Mouse (Mus musculus): ENCODE results near the gene Fbxl14. TPM values are rescaled to one million over a fixed set of nuclear protein-coding genes. Genes with fewer than 3 reads are reported as not detected.
"Not testable (repeated sequence)": the region's sequence is repeated elsewhere in the genome, so short reads cannot be mapped to it uniquely, and the experiment has no call there.

Fbxl14 gene
- polyA plus RNA-seq, 1 experiment from 2014 or later: 2.4 TPM

DNA sequence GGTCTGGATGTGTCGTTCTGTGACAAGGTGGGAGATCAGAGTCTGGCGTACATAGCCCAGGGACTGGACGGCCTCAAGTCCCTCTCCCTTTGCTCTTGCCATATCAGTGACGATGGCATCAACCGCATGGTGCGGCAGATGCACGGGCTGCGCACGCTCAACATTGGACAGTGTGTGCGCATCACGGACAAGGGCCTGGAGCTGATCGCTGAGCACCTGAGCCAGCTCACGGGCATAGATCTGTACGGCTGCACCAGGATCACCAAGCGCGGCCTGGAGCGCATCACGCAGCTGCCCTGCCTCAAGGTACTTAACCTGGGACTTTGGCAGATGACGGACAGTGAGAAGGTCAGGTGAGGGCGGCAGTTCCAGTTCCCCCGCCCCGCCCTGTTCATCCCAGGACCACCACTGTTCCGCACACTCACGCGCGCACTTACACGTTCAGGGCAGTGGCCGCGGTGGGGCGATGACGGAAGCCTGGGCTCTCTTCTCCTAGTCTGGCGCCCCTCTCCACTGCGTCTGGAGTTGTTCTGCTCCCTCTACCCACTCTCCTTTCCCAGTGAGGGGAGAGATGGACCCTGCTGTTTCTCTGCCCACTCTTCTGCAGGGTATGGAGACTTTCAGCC, 1.4 kb downstream of the Fbxl14 start:
- Histone ChIP-seq H3K4me1 (ENCODE audit: insufficient read depth) (peaks cover 40% of the 10 kb centered on the region), H3K4me3 (ENCODE audit: low read depth, low read length) (peak overlapping the region; percentile 89), H3K4me2 (ENCODE audit: low read depth, low read length) (peak overlapping the region; percentile 89), H3K9me3 (ENCODE audit: low read length) (no peaks in the 10 kb centered on the region), H3K9ac (replicated peaks) (peak overlapping the region; percentile 92), H3K27ac (ENCODE audit: low read depth) (peak overlapping the region; percentile 99), H3K27me3 (ENCODE audit: insufficient read depth, low read length) (no peaks in the 10 kb centered on the region), H3K36me3 (replicated peaks; ENCODE audit: insufficient read depth, low read length) (peaks cover 9% of the 10 kb centered on the region; the same call in 1 of the 2 replicates)
- no peak; the same call in 1 of the 2 replicates for ATAC-seq
- WGBS (ENCODE audit: insufficient replicate concordance): 4% methylated on average over 30 of the region's 33 CpGs
- DNase-seq: peak; percentile 38
- TF ChIP-seq EP300 (IDR thresholded peaks at IDR 0.05; ENCODE audit: low read depth) (no peak), CTCF (IDR thresholded peaks at IDR 0.05; ENCODE audit: low read depth) (no peak)

DNA sequence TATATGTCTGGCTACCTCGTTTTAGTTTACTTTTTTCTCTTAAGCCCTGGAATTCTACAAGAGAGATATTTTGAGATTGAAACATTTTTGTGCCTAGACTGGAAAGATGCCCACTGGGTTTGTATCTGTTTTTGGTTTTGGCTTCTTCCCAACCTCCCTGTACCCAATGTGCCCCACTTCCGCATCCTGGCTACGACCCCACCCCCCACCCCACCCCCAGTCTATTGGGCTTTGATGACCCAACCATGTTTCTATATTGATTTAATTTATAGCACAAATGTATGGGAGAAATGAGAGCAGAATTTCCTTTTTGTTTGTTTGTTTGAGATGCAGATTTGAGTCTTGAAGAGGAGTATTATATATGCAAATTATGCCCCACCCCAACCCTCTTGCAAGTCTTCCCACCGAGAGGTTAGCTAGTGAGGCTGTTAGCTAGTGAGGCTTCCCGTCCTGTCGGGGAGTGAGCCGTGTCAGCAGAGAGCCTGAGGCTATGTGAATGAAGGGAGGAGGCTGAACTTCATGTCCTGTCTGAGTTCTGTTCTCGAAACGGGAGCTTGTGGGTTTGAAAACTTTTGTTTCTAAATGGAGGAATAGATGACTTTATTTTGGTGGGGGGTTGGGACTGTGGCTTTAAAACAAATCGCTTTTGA, 2.4 kb downstream of the Fbxl14 start:
- H3K27me3 ChIP-seq (ENCODE audit: insufficient read depth, low read length); H3K9me3 ChIP-seq (ENCODE audit: low read length); DNase-seq; ATAC-seq; H3K27ac ChIP-seq (ENCODE audit: low read depth); H3K36me3 ChIP-seq (replicated peaks; ENCODE audit: insufficient read depth, low read length); H3K9ac ChIP-seq (replicated peaks): not testable (repeated sequence)
- Histone ChIP-seq H3K4me1 (ENCODE audit: insufficient read depth) (peaks cover 43% of the 10 kb centered on the region), H3K4me3 (ENCODE audit: low read depth, low read length) (peak overlapping the region; percentile 89), H3K4me2 (ENCODE audit: low read depth, low read length) (peak overlapping the region; percentile 89)
- WGBS (ENCODE audit: insufficient replicate concordance): 10% methylated on average over 10 of the region's 10 CpGs

DNA sequence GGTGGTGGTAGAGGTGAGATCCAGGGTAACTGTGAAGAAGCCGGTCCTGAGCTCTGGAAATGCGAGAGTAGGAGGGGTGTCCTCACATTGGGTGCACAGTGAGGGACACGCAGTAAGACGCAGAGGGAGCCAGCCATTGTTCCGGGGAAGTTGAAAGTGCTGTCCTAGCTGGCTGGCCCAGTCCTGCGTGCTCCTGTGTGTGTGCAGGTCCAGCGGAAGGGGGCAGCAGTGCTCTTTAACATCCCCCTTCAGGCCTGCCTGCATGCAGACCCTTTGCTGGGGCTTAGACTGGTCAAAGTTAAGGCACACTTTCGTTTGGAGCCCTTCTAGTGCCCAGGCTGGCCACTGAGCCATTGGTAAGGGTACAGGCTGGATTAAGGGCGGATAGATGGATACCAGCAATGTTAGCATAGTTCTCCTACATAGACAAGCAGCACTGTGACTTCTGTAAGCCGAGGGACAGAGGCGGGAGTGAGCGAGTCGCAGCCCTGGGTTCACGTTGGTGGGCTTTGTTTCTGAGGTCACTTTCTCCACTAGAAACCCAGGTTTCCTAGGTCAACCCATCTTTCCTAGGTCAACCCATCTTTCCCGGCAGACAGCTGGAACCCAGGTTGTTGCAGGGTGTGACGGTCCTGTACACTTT, 3.6 kb downstream of the Fbxl14 start:
- 63% methylated on average over 16 of the region's 16 CpGs for WGBS (ENCODE audit: insufficient replicate concordance)
- Histone ChIP-seq H3K27ac (ENCODE audit: low read depth) (no peak overlapping the region), H3K36me3 (replicated peaks; ENCODE audit: insufficient read depth, low read length) (peaks cover 9% of the 10 kb centered on the region; the same call in 1 of the 2 replicates), H3K4me2 (ENCODE audit: low read depth, low read length) (peak overlapping the region; percentile 89), H3K9ac (replicated peaks) (no peak overlapping the region), H3K4me3 (ENCODE audit: low read depth, low read length) (peak overlapping the region; percentile 89; the same call in 1 of the 2 replicates), H3K9me3 (ENCODE audit: low read length) (no peaks in the 10 kb centered on the region), H3K27me3 (ENCODE audit: insufficient read depth, low read length) (no peaks in the 10 kb centered on the region), H3K4me1 (ENCODE audit: insufficient read depth) (peaks cover 37% of the 10 kb centered on the region)
- no peak for DNase-seq
- ATAC-seq: no peak
- no peak for TF ChIP-seq EP300 (IDR thresholded peaks at IDR 0.05; ENCODE audit: low read depth)
- peak; percentile 57 for TF ChIP-seq CTCF (IDR thresholded peaks at IDR 0.05; ENCODE audit: low read depth)

DNA sequence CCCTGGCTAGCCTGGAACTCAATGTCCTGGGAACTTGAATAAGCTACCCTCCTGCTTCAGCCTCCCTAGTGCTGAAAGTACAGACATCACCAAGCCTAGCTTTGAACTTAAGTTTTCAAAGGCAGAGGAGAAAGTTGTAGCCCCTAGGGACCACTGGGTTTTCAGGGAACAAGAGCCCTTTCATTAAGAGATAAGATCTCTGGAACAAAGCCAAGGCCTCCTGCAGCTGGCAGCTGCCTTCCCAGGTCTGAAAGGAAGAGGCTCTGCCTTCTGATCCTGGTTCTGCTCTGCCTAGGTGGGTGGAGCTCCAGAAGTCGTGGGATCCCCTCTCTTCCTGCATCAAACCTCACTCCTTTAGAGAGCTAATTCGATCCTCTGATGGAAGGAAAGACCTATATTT, 6.0 kb downstream of the Fbxl14 start:
- Histone ChIP-seq H3K4me2 (ENCODE audit: low read depth, low read length) (no peak overlapping the region), H3K36me3 (replicated peaks; ENCODE audit: insufficient read depth, low read length) (peaks cover 9% of the 10 kb centered on the region; the same call in 1 of the 2 replicates), H3K4me3 (ENCODE audit: low read depth, low read length) (no peak overlapping the region), H3K9ac (replicated peaks) (no peak overlapping the region), H3K27me3 (ENCODE audit: insufficient read depth, low read length) (no peaks in the 10 kb centered on the region), H3K27ac (ENCODE audit: low read depth) (no peak overlapping the region), H3K4me1 (ENCODE audit: insufficient read depth) (peaks cover 23% of the 10 kb centered on the region), H3K9me3 (ENCODE audit: low read length) (no peaks in the 10 kb centered on the region)
- WGBS (ENCODE audit: insufficient replicate concordance): 15% methylated on average over 2 of the region's 2 CpGs
- no peak for ATAC-seq
- no peak for TF ChIP-seq EP300 (IDR thresholded peaks at IDR 0.05; ENCODE audit: low read depth)
- no peak for TF ChIP-seq CTCF (IDR thresholded peaks at IDR 0.05; ENCODE audit: low read depth)
- DNase-seq: no peak

DNA sequence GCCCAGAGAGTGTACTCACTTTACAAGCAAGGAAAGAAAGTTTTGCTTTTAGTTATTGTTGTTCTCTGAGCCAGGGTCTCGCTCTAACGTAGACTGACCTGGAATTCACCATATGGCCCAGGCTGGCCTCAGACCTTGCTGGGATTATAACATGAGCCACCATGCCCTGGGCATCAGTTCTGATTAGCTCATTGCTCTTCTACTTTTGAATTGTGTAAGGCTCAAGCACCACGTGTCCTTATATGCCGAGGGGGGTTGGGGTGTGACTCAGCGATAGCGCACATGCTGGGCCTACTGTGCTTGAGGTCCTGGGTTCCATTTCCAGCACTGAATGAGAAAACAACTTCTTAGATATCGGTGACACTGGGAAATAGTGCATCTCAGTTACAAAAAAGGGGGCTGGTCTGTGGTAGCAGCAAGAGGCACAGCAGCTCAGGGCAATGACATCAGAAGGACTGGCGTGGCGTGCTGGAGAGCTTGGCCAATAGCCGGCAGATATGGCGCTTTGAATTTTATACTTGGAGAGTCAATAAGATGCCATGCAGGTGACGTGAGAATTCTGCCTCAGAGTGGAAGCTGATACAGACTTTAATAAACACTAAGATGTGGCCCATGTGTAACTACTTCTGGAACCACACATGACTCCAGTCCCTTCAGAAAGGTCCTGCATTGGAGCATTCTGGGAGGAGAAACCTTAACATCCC, 7.1 kb downstream of the Fbxl14 start:
- ATAC-seq: no peak
- no peaks in the 10 kb centered on the region for H3K27me3 ChIP-seq (ENCODE audit: insufficient read depth, low read length)

DNA sequence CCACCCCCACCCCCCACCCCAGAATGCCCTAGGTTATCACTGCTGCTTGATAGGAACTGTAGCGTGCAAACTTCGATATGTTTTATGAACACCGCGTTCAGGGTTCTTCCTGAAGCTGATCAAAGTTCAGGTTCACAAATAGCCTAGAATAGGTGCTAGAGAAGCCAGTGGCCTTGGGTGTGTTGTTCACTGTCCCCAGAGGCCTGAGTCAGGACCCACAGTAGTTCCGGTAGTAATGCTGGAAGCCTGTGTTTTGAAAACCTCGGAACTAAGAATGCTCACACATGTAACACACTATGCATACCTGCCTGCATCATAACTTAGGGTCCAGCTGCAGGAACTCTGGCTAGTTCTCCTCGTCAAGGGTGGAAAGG, 7.6 kb downstream of the Fbxl14 start:
- no peaks in the 10 kb centered on the region for H3K9me3 ChIP-seq (ENCODE audit: low read length)
- peaks cover 14% of the 10 kb centered on the region for H3K4me1 ChIP-seq (ENCODE audit: insufficient read depth)
- no peaks in the 10 kb centered on the region for H3K27me3 ChIP-seq (ENCODE audit: insufficient read depth, low read length)
- WGBS (ENCODE audit: insufficient replicate concordance): 79% methylated on average over 7 of the region's 7 CpGs
- TF ChIP-seq CTCF (IDR thresholded peaks at IDR 0.05; ENCODE audit: low read depth): no peak
- no peak for TF ChIP-seq EP300 (IDR thresholded peaks at IDR 0.05; ENCODE audit: low read depth)
- no peak overlapping the region for H3K27ac ChIP-seq (ENCODE audit: low read depth)
- H3K9ac ChIP-seq (replicated peaks): no peak overlapping the region
- no peak overlapping the region for H3K4me2 ChIP-seq (ENCODE audit: low read depth, low read length)
- no peak overlapping the region for H3K4me3 ChIP-seq (ENCODE audit: low read depth, low read length)
- DNase-seq (no peak), ATAC-seq (no peak)
- peaks cover 9% of the 10 kb centered on the region; the same call in 1 of the 2 replicates for H3K36me3 ChIP-seq (replicated peaks; ENCODE audit: insufficient read depth, low read length)

More for the DNA sequence above, 7.1 kb downstream of the Fbxl14 start:
- WGBS (ENCODE audit: insufficient replicate concordance): 83% methylated on average over 12 of the region's 12 CpGs
- Histone ChIP-seq H3K4me1 (ENCODE audit: insufficient read depth) (peaks cover 14% of the 10 kb centered on the region), H3K4me3 (ENCODE audit: low read depth, low read length) (no peak overlapping the region), H3K9me3 (ENCODE audit: low read length) (no peaks in the 10 kb centered on the region), H3K9ac (replicated peaks) (no peak overlapping the region), H3K36me3 (replicated peaks; ENCODE audit: insufficient read depth, low read length) (peaks cover 9% of the 10 kb centered on the region; the same call in 1 of the 2 replicates), H3K27ac (ENCODE audit: low read depth) (no peak overlapping the region), H3K4me2 (ENCODE audit: low read depth, low read length) (no peak overlapping the region)
- TF ChIP-seq CTCF (IDR thresholded peaks at IDR 0.05; ENCODE audit: low read depth) (no peak), EP300 (IDR thresholded peaks at IDR 0.05; ENCODE audit: low read depth) (no peak)
- no peak for DNase-seq
